Mouse (Mus musculus): Measurements from ENCODE around the gene Hypm.

Gene Hypm

GRCm38 (mm10) chrX:9846628-9847027, at the start of gene Hypm:
TSS of gene Hypm (plus strand) at chrX:9846928.
- no peak for DNase-seq (ENCODE audit: low read depth in 2 of 2, low spot score in 2 of 2)

DNA sequence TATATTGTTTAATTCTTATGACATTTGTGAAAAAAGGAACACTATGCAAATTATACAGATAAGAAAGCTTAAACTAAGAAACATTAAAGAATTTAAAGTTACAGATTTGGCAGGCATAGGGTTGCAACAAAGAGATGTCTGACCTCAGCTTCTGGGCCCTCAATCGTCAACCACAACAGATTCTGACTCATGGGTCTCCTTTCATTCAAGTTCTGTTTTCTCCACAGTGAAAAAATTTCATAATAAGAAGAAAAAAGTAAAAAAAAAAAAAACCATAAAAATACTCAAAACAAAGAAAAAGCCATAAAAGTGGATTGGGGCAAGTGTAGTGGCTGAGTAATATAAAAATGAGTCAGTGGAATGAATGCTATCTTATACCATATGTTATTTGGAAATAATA, 36.6 kb upstream of the Hypm start:
- DNase-seq (ENCODE audit: low read depth in 2 of 2, low spot score in 2 of 2), result no peak

- DNase-seq (ENCODE audit: low read depth in 2 of 2, low spot score in 2 of 2), result no peak
These were observed 34.3 kb upstream of the Hypm start for GRCm38 (mm10) chrX:9812469-9812868.

DNA sequence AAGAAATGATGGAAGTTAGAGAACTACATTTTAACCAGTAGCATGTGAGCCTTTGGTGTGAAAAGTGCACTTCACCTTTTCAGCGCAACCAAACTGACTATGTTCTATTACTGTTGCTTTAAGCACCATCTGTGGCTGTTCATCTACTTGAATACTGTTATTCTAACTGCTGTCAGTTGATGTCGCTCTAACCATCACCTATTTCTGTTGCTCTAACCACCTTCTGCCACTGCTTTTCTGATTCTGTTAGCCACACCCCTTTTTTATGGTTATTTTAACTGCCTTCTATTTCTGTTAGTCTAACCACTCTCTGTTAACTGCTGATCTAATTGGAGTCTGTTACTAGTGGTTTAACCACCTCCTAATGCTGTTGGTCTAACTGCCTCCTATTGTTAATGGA, 11.9 kb upstream of the Hypm start:
- no peak for DNase-seq (ENCODE audit: low read depth in 2 of 2, low spot score in 2 of 2)

DNA sequence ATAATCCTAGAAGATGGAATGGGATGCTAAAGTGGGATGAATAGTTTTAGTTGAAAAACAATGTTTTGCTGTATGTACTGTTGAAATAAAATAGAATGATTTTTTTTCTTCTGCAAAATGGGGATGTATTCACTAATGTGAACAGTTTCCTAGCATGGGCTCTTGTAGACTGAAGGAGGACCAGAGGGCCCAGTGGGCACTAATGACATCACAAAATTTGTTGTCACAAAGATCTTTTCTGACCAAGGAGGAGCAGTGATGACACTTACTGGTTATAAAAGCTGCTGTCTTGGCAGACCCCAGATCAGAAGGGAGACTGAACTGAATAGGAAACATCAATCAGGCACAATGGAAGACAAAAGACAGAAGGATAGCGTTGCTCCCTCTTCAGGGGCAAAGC, 2.7 kb downstream of the Hypm start, which contains the start of gene H2al3:
TSS of gene H2al3 (plus strand) at position 301 of the 400 bp plus-strand sequence.
- DNase-seq (ENCODE audit: low read depth in 2 of 2, low spot score in 2 of 2), result no peak

DNA sequence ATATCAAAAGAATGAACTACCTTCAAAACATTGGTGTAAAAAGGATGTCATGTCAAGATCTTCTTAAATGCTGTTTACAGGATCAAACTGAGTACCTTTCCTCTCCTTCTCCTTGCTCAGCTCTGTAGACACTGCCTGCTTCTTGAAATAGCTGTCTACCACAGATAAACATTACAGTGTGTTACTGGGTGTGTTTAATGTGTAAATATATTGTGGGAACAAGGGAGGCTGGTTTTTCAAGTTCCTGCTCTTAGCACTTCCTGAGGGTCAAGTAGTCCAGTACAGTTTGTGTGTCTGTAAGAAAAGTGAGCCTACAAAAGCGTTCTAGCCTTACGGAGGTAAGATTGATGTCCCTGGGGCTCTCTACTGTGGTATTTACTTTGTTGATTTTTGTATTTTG, 15.1 kb downstream of the Hypm start:
- DNase-seq (ENCODE audit: low read depth in 2 of 2, low spot score in 2 of 2), result no peak

DNA sequence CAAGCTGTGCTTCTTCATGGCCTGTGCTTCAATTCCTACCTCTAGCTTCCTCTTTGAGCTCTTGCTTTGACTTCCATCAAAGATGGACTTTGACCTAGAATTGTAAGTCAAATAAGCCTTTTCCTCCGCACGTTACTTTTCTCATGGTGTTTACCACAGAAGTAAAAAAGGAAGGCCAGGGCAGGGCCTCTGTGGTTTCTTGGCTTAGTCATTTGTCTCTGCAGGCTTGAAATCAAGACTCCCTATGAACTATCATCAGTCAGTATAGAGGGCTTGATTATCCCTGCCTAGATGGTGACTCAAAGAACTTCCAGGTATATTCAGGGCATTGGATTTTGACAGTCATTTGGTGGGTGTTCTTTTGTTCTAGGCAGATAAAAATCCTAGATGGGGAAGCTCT, 28.8 kb downstream of the Hypm start:
- no peak for DNase-seq (ENCODE audit: low read depth in 2 of 2, low spot score in 2 of 2)

DNA sequence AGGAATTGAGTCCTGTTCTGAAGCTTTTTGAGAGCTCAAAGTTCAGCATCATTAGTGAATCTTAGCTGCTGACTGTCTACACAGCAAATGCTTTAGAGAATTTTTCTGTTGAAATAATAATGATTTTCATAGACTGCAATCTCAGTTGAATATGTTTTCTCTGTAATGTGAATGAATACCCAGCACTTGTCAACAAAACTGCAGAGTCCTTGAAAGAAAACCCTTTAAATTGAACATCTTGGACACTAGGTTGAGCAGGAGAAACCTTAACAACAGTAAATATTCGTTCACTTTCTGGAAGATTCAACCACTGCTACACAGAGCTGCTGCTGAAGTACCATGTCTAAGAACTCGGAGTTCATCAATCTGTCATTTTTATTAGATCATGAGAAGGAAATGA, 38.6 kb downstream of the Hypm start, which contains the start of gene Sytl5:
TSS of gene Sytl5 (plus strand) at position 301 of the 400 bp plus-strand sequence.
- no peak for DNase-seq (ENCODE audit: low read depth in 2 of 2, low spot score in 2 of 2)

Data from CD8-positive naive resting alpha-beta T cell, adult 2 months (primary cell).